Mouse (Mus musculus): ENCODE data around the gene Bcl2l11. TPM values are rescaled to one million over a fixed set of nuclear protein-coding genes. Genes with fewer than 3 reads are reported as not detected.

Gene Bcl2l11
- polyA plus RNA-seq, 1 experiment, result 54.4 TPM

DNA sequence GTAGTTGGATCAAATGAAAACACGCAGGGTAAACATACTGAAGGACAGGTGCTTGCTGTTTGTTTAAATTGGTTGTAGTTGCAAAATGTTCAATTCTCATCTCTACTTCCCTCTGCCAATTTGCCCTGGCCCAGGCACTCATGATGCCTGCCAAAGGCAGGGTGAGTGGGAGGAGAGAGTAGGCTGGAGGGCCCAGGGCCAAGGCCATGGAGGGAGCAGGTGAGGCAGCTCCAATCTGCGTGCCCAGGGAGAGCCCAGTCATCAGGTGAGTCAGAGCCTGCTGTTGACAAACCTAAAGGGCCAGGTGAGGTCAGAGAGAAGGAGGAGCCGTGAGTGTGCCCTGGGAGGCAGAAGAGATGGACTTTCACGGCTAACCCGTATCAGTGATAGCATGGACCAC is 46.4 kb downstream of the Bcl2l11 start:
- DNase-seq, result no peak
- no peaks in the 10 kb centered on the region for H3K36me3 ChIP-seq (ENCODE audit: control insufficient read depth, insufficient read depth, low read length)
- no peak overlapping the region for H3K4me3 ChIP-seq (ENCODE audit: control insufficient read depth, insufficient read depth, low read length)
- peaks cover 8% of the 10 kb centered on the region for H3K4me1 ChIP-seq (replicated peaks; ENCODE audit: control insufficient read depth, insufficient read depth, low read length)
- H3K27ac ChIP-seq (ENCODE audit: control insufficient read depth, insufficient read depth, low read length), result no peak overlapping the region
- TF ChIP-seq POLR2A (IDR thresholded peaks at IDR 0.05; ENCODE audit: control insufficient read depth, extremely low read depth, insufficient read depth, low read length, poor library complexity) (no peak), CTCF (IDR thresholded peaks at IDR 0.05; ENCODE audit: borderline replicate concordance, control insufficient read depth, extremely low read depth, insufficient read depth, low read length, poor library complexity) (no peak)
- no peaks in the 10 kb centered on the region for H3K27me3 ChIP-seq (ENCODE audit: control insufficient read depth, insufficient read depth, low read length)
- 98% methylated on average over 5 of the region's 5 CpGs for WGBS

DNA sequence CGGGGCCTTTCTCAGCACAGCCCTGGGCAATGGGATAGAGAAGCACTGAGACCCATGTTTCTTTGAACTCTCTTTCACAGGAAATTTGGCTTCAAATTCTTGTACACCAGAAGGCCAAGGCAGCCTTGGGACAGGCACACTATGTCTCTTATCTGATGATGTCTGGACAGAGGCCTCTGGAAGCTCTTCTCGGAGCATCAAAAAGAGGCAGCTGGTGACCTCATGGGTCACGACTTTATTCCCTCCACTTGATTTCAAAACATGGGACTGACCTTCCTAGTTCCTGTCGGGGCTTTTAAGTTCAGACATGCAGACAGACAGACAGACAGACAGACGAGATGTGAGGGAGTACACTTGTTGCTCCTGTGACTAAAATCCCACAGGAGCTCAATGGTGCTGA is 48.3 kb downstream of the Bcl2l11 start:
- no peak for TF ChIP-seq POLR2A (IDR thresholded peaks at IDR 0.05; ENCODE audit: control insufficient read depth, extremely low read depth, insufficient read depth, low read length, poor library complexity)
- no peak for TF ChIP-seq CTCF (IDR thresholded peaks at IDR 0.05; ENCODE audit: borderline replicate concordance, control insufficient read depth, extremely low read depth, insufficient read depth, low read length, poor library complexity)
- Histone ChIP-seq H3K36me3 (ENCODE audit: control insufficient read depth, insufficient read depth, low read length) (no peaks in the 10 kb centered on the region), H3K4me3 (ENCODE audit: control insufficient read depth, insufficient read depth, low read length) (no peak overlapping the region), H3K27ac (ENCODE audit: control insufficient read depth, insufficient read depth, low read length) (no peak overlapping the region), H3K4me1 (replicated peaks; ENCODE audit: control insufficient read depth, insufficient read depth, low read length) (0 out of 2 replicates have a peak, but pooled peaks cover 1% of the 10 kb centered on the region), H3K27me3 (ENCODE audit: control insufficient read depth, insufficient read depth, low read length) (no peaks in the 10 kb centered on the region)
- no peak for DNase-seq
- 93% methylated on average over 5 of the region's 5 CpGs for WGBS

DNA sequence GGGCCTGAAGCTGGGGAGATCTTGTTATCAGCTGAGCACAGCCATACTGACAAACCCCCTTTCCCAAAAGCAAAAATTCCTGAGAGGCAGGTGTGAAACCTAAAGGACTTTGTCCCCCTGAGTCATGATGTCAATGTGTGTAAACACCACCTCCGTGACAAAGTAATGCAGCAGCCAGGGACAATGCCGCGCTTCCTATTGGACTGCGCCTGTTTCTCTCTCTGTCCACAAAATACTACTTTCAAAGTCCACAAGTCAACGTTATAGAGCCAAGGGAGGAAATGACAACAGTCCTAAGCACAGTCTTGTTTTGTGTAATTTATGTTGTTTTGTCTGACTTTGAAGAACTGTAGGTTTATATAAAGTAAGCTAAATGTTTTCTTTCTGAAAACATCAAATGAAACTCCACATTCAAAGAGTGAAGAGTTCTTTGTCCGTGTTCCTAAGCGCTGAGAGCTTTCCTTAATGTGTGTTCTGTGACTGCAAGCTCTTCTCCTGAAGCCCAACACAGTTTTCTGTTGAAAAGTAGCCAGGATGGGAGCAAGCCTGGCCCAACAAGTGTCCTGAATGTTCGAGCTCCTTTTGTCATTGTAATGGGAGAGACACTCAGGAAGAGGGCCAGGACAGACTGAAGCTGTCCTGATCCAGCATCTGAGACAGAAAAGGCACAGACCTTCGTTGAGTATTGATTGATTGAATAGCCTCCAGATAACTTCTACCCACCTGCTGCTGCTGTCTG is 48.9 kb downstream of the Bcl2l11 start:
- Histone ChIP-seq H3K36me3 (ENCODE audit: control insufficient read depth, insufficient read depth, low read length) (no peaks in the 10 kb centered on the region), H3K4me1 (replicated peaks; ENCODE audit: control insufficient read depth, insufficient read depth, low read length) (peaks cover 7% of the 10 kb centered on the region; the same call in 1 of the 2 replicates), H3K27me3 (ENCODE audit: control insufficient read depth, insufficient read depth, low read length) (no peaks in the 10 kb centered on the region), H3K4me3 (ENCODE audit: control insufficient read depth, insufficient read depth, low read length) (no peak overlapping the region), H3K27ac (ENCODE audit: control insufficient read depth, insufficient read depth, low read length) (no peak overlapping the region)
- TF ChIP-seq CTCF (IDR thresholded peaks at IDR 0.05; ENCODE audit: borderline replicate concordance, control insufficient read depth, extremely low read depth, insufficient read depth, low read length, poor library complexity), result no peak
- no peak for TF ChIP-seq POLR2A (IDR thresholded peaks at IDR 0.05; ENCODE audit: control insufficient read depth, extremely low read depth, insufficient read depth, low read length, poor library complexity)
- 87% methylated on average over 9 of the region's 9 CpGs for WGBS
- no peak for DNase-seq

DNA sequence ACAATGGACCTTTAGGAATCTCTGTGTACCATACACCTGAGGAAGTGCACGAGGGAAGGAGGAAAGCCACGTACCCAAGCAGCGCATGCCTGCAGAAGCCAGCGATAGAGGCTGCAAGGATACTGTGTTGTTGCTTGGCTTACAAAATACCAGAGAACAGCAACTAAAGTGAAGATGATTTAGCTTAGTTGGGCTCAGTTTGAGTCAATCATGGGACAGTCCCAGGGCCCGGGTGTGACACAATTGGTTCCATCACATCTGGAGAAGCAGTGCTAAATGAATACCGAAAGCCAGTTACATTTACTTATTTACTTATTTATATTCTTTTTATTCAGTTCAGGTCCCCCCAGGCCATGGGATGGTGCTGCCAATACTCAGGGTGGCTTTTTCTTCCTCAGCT is 49.8 kb downstream of the Bcl2l11 start:
- Histone ChIP-seq H3K4me1 (replicated peaks; ENCODE audit: control insufficient read depth, insufficient read depth, low read length) (peaks cover 9% of the 10 kb centered on the region; the same call in 1 of the 2 replicates), H3K27me3 (ENCODE audit: control insufficient read depth, insufficient read depth, low read length) (no peaks in the 10 kb centered on the region), H3K36me3 (ENCODE audit: control insufficient read depth, insufficient read depth, low read length) (no peaks in the 10 kb centered on the region), H3K4me3 (ENCODE audit: control insufficient read depth, insufficient read depth, low read length) (no peak overlapping the region), H3K27ac (ENCODE audit: control insufficient read depth, insufficient read depth, low read length) (no peak overlapping the region)
- DNase-seq, result no peak
- TF ChIP-seq CTCF (IDR thresholded peaks at IDR 0.05; ENCODE audit: borderline replicate concordance, control insufficient read depth, extremely low read depth, insufficient read depth, low read length, poor library complexity) (no peak), POLR2A (IDR thresholded peaks at IDR 0.05; ENCODE audit: control insufficient read depth, extremely low read depth, insufficient read depth, low read length, poor library complexity) (no peak)
- 96% methylated on average over 6 of the region's 6 CpGs for WGBS

DNA sequence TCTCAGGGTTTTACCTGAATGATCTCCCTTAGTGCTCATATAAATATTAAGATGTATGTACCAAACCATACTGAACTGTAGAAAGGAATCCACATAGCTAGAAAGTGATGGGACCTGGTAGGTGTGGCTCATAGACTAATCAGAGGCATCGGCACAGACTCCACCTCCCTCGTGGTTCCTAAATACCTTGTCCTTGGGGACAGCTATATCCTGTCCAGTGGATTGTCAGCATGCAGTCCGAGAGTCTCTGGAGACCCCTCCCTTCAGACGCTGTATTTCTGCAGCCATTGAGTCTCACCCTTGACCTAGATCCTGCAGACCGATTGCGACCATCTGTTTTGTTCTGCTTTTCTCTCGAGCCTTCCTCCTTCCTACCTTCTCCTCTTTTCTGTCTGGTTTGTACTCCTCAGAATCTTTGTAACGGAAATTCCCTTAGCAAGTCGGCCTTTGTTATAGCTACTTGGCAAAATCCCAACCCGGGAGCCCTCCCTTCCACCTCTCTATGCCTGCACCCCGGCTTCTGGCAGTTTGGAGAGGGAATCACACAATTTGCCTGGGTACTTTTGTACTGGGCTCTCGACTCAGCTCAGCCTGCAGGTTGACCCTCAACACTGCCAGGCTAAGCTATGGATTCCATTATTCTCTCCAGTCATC is 50.7 kb downstream of the Bcl2l11 start:
- Histone ChIP-seq H3K4me1 (replicated peaks; ENCODE audit: control insufficient read depth, insufficient read depth, low read length) (peaks cover 9% of the 10 kb centered on the region; the same call in 1 of the 2 replicates), H3K27ac (ENCODE audit: control insufficient read depth, insufficient read depth, low read length) (no peak overlapping the region)
- DNase-seq, result no peak

DNA sequence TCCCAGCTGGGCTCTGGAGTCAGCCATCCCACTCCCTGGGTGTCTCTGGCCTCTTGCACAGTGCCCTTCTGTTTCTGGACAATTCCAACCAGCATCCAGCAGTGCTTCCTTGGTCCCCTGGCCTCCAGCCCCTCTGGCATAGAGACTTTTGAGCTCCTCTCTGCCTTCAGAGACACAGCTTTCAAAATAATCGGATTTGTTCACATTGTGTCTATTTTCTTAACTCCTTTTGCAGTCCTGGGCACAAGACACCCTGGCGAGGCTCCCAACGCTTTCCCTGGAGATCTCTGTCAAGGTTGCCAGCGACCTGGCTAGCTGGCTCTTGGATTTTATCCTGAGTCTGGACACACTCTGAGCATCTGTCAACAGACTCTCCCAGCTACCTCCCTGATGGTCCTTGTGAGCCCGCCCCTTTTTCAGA is 51.4 kb downstream of the Bcl2l11 start:
- 90% methylated on average over 5 of the region's 5 CpGs for WGBS
- Histone ChIP-seq H3K27me3 (ENCODE audit: control insufficient read depth, insufficient read depth, low read length) (no peaks in the 10 kb centered on the region), H3K4me1 (replicated peaks; ENCODE audit: control insufficient read depth, insufficient read depth, low read length) (peaks cover 9% of the 10 kb centered on the region; the same call in 1 of the 2 replicates), H3K27ac (ENCODE audit: control insufficient read depth, insufficient read depth, low read length) (no peak overlapping the region), H3K4me3 (ENCODE audit: control insufficient read depth, insufficient read depth, low read length) (no peak overlapping the region), H3K36me3 (ENCODE audit: control insufficient read depth, insufficient read depth, low read length) (no peaks in the 10 kb centered on the region)
- DNase-seq, result no peak
- TF ChIP-seq CTCF (IDR thresholded peaks at IDR 0.05; ENCODE audit: borderline replicate concordance, control insufficient read depth, extremely low read depth, insufficient read depth, low read length, poor library complexity) (no peak), POLR2A (IDR thresholded peaks at IDR 0.05; ENCODE audit: control insufficient read depth, extremely low read depth, insufficient read depth, low read length, poor library complexity) (no peak)

More for the DNA sequence above, 50.7 kb downstream of the Bcl2l11 start:
- no peaks in the 10 kb centered on the region for H3K27me3 ChIP-seq (ENCODE audit: control insufficient read depth, insufficient read depth, low read length)
- TF ChIP-seq CTCF (IDR thresholded peaks at IDR 0.05; ENCODE audit: borderline replicate concordance, control insufficient read depth, extremely low read depth, insufficient read depth, low read length, poor library complexity) (no peak), POLR2A (IDR thresholded peaks at IDR 0.05; ENCODE audit: control insufficient read depth, extremely low read depth, insufficient read depth, low read length, poor library complexity) (no peak)
- no peaks in the 10 kb centered on the region for H3K36me3 ChIP-seq (ENCODE audit: control insufficient read depth, insufficient read depth, low read length)
- 62% methylated on average over 12 of the region's 12 CpGs for WGBS
- no peak overlapping the region for H3K4me3 ChIP-seq (ENCODE audit: control insufficient read depth, insufficient read depth, low read length)

Measured in thymus, adult 2 months (tissue).